Comparison of ENCODE assay signal across 8 mouse cellular contexts in genomic region chr4:132398045-132398774, GRCm38 (mm10). TPM values are rescaled to one million over a fixed set of nuclear protein-coding genes. Genes with fewer than 3 reads are reported as not detected.
A peak's percentile ranks its signal among the peaks of the same experiment; 100 is the strongest.
DNase-seq lines count a peak whose midpoint lies in the region; ATAC-seq lines count a peak whose summit lies in the region.

No protein-coding gene starts in this region.

- WGBS in embryonic facial prominence, embryonic 14.5 days, result 23% methylated on average over 11 of the region's 11 CpGs
- 17% methylated on average over 11 of the region's 11 CpGs for WGBS in heart, embryonic 10.5 days
- 13% methylated on average over 11 of the region's 11 CpGs for WGBS in lung, embryonic 16.5 days

- H3K4me1 ChIP-seq in embryonic facial prominence, embryonic 14.5 days (ENCODE audit: control insufficient read depth, insufficient read depth, low read length), result peaks cover 15% of the 10 kb centered on the region
- H3K4me1 ChIP-seq in heart, embryonic 10.5 days, result peaks cover 25% of the 10 kb centered on the region
- H3K4me1 ChIP-seq in lung, embryonic 16.5 days (replicated peaks; ENCODE audit: control insufficient read depth, insufficient read depth, low read length), result peaks cover 20% of the 10 kb centered on the region

- peak overlapping the region; percentile 52 for H3K9ac ChIP-seq in embryonic facial prominence, embryonic 14.5 days (ENCODE audit: low read depth, low read length)
- peak overlapping the region; percentile 50 for H3K9ac ChIP-seq in lung, embryonic 16.5 days (ENCODE audit: low read length)

- no peaks in the 10 kb centered on the region for H3K27me3 ChIP-seq in embryonic facial prominence, embryonic 14.5 days (replicated peaks; ENCODE audit: control insufficient read depth, insufficient read depth, low read length)
- H3K27me3 ChIP-seq in heart, embryonic 10.5 days (ENCODE audit: insufficient read depth, poor library complexity, severe bottlenecking), result no peaks in the 10 kb centered on the region
- H3K27me3 ChIP-seq in lung, embryonic 16.5 days (ENCODE audit: control insufficient read depth, insufficient read depth, low read depth, low read length), result no peaks in the 10 kb centered on the region

- H3K4me3 ChIP-seq in embryonic facial prominence, embryonic 14.5 days (ENCODE audit: low read depth, low read length), result peak overlapping the region; percentile 34
- peak overlapping the region; percentile 46 for H3K4me3 ChIP-seq in heart, embryonic 10.5 days
- peak overlapping the region; percentile 54 for H3K4me3 ChIP-seq in lung, embryonic 16.5 days (ENCODE audit: low read length)

- ATAC-seq in embryonic facial prominence, embryonic 14.5 days (ENCODE audit: low read depth), result peak; percentile 94
- ATAC-seq in lung, embryonic 16.5 days (ENCODE audit: low read depth), result peak; percentile 95

- DNase-seq in right cerebral cortex, postnatal 4 days, result peak; percentile 10
- no peak for DNase-seq in right cerebral cortex, adult 18-20 months
- DNase-seq in embryonic facial prominence, embryonic 14.5 days (ENCODE audit: low spot score), result peak; percentile 92
- DNase-seq in heart, embryonic 10.5 days (ENCODE audit: low spot score), result peak; percentile 93
- peak; percentile 89 for DNase-seq in kidney, adult 9 months
- peak; percentile 47 for DNase-seq in ovary, postnatal 14 days (ENCODE audit: low spot score)
- DNase-seq in thymus, postnatal 0 days (ENCODE audit: low spot score), result no peak

- peak overlapping the region; percentile 80 for H3K27ac ChIP-seq in embryonic facial prominence, embryonic 14.5 days (replicated peaks; ENCODE audit: low read depth, low read length)
- H3K27ac ChIP-seq in heart, embryonic 10.5 days, result peak overlapping the region; percentile 37; the same call in 1 of the 2 replicates
- peak overlapping the region; percentile 80 for H3K27ac ChIP-seq in lung, embryonic 16.5 days (ENCODE audit: low read length)

- H3K4me2 ChIP-seq in embryonic facial prominence, embryonic 14.5 days (ENCODE audit: low read depth, low read length), result peak overlapping the region; percentile 58
- peak overlapping the region; percentile 70 for H3K4me2 ChIP-seq in lung, embryonic 16.5 days (ENCODE audit: low read depth, low read length)

- H3K36me3 ChIP-seq in embryonic facial prominence, embryonic 14.5 days (ENCODE audit: control insufficient read depth, insufficient read depth, low read length), result 0 out of 2 replicates have a peak, but pooled peaks cover 3% of the 10 kb centered on the region
- no peaks in the 10 kb centered on the region for H3K36me3 ChIP-seq in heart, embryonic 10.5 days
- no peaks in the 10 kb centered on the region for H3K36me3 ChIP-seq in lung, embryonic 16.5 days (ENCODE audit: control insufficient read depth, insufficient read depth, low read length)

- no peaks in the 10 kb centered on the region for H3K9me3 ChIP-seq in embryonic facial prominence, embryonic 14.5 days (ENCODE audit: control insufficient read depth, low read length)
- H3K9me3 ChIP-seq in heart, embryonic 10.5 days, result no peaks in the 10 kb centered on the region
- H3K9me3 ChIP-seq in lung, embryonic 16.5 days (ENCODE audit: control insufficient read depth, low read length), result no peaks in the 10 kb centered on the region

RNA-seq across cellular contexts. Expression of gene Phactr4, which starts 24.1 kb away (rescaled TPM):
- 18.2 and 18.6 TPM in 2 replicates for polyA plus RNA-seq in embryonic facial prominence, embryonic 14.5 days (2014; fragmentation: Nextera tagmentation; extraction: Ambion mirVana)
- polyA plus RNA-seq in heart, embryonic 10.5 days (2016; fragmentation: Nextera tagmentation; extraction: Ambion mirVana), result 19.2 and 22.3 TPM in 2 replicates
- 20.1 and 20.8 TPM in 2 replicates for polyA plus RNA-seq in lung, embryonic 16.5 days (2015; fragmentation: Nextera tagmentation; extraction: Ambion mirVana)
- 7.0 and 7.8 TPM in 2 replicates for polyA plus RNA-seq in thymus, postnatal 0 days (2015; fragmentation: Nextera tagmentation; extraction: Ambion mirVana)

RNA-seq across cellular contexts. Expression of gene Rcc1, which starts 44.8 kb away (rescaled TPM):
- polyA plus RNA-seq in embryonic facial prominence, embryonic 14.5 days (2014; fragmentation: Nextera tagmentation; extraction: Ambion mirVana), result 40.4 and 46.6 TPM in 2 replicates
- polyA plus RNA-seq in heart, embryonic 10.5 days (2016; fragmentation: Nextera tagmentation; extraction: Ambion mirVana), result 61.4 and 93.4 TPM in 2 replicates
- polyA plus RNA-seq in lung, embryonic 16.5 days (2015; fragmentation: Nextera tagmentation; extraction: Ambion mirVana), result 73.0 and 73.9 TPM in 2 replicates
- 97.8 and 99.5 TPM in 2 replicates for polyA plus RNA-seq in thymus, postnatal 0 days (2015; fragmentation: Nextera tagmentation; extraction: Ambion mirVana)

Comparison
In these comparisons a context has a peak if more than half of its experiments do, and no peak if none do; other contexts are left out.
1. DNase-seq: peak in right cerebral cortex, postnatal 4 days (single experiment), embryonic facial prominence, embryonic 14.5 days (single experiment), heart, embryonic 10.5 days (single experiment), kidney, adult 9 months (single experiment) and ovary, postnatal 14 days (single experiment); none in right cerebral cortex, adult 18-20 months (single experiment) and thymus, postnatal 0 days (single experiment).
2. Peak in every context shown above with its lines, with median percentiles within 50 percentile points of each other: H3K27ac ChIP-seq and H3K4me3 ChIP-seq.